Mouse (Mus musculus): ENCODE data around the gene B230217C12Rik. TPM values are rescaled to one million over a fixed set of nuclear protein-coding genes. Genes with fewer than 3 reads are reported as not detected.

B230217C12Rik gene
- polyA plus RNA-seq, 1 experiment from 2014 or later: 5.5 TPM

DNA sequence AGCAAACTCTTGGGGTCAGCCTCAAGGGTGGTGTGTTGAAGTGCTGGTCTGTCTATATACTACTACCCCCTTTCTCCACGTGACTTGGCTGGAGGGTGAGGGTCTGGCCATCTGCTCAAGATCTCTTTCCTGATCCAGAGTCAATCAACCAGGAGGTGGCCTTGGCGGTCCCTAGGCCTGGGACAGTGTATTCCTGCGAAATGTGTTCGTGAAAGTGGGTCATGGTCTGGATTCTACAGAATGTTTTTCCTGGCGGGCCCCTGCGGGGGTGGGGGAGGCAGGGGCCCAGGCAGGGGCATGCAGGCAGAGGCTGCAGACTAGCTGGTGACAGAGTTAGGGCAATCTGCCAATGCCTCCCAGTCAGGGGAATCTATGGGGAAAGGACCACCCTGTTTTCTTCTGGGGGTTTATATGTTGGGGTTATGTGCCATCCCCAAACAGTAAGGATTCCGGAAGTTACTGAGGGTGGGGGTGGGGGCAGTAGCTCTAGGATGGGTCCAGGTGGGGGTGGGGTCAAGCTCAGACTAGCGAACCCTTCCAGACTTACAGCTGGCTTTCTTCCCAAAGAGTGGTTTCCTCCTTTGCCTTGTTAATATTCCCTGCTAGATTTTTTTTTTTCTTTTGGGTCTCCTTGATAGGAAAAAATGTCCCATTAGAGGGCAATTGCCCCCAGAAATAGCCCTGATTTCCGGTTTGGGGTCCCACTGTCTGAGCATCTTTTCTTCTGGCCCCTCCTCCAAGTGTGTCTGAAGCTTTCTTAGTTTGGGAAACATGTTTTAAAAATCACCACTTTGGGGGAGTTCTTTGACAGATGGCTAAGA lies 35.5 kb upstream of the B230217C12Rik start:
- Histone ChIP-seq H3K27me3 (ENCODE audit: control insufficient read depth, insufficient read depth, low read length) (no peaks in the 10 kb centered on the region), H3K9me3 (ENCODE audit: control insufficient read depth, low read length) (no peaks in the 10 kb centered on the region), H3K36me3 (ENCODE audit: control insufficient read depth, insufficient read depth, low read length) (peaks cover 24% of the 10 kb centered on the region), H3K9ac (ENCODE audit: low read length) (peak overlapping the region; percentile 60; the same call in 1 of the 2 replicates), H3K4me3 (ENCODE audit: control insufficient read depth in 1 of 2, insufficient read depth in 1 of 2, low read depth in 1 of 2, low read length in 2 of 2) (peak overlapping the region; percentile 1 to 19; a peak in 3 of 4 replicates), H3K4me2 (ENCODE audit: low read length) (peak overlapping the region; percentile 58), H3K4me1 (ENCODE audit: control insufficient read depth in 2 of 2, insufficient read depth in 2 of 2, low read length in 2 of 2) (peaks cover 66 to 90% of the 10 kb centered on the region in 2 experiments), H3K27ac (replicated peaks in 1 of 2; ENCODE audit: control insufficient read depth in 1 of 2, insufficient read depth in 1 of 2, low read depth in 2 of 2, low read length in 2 of 2) (peak overlapping the region; percentile 89)
- ATAC-seq (ENCODE audit: insufficient number of reproducible peaks, insufficient read depth, low FRiP score, low read depth): peak; percentile 54
- 4% methylated on average over 9 of the region's 9 CpGs for WGBS

DNA sequence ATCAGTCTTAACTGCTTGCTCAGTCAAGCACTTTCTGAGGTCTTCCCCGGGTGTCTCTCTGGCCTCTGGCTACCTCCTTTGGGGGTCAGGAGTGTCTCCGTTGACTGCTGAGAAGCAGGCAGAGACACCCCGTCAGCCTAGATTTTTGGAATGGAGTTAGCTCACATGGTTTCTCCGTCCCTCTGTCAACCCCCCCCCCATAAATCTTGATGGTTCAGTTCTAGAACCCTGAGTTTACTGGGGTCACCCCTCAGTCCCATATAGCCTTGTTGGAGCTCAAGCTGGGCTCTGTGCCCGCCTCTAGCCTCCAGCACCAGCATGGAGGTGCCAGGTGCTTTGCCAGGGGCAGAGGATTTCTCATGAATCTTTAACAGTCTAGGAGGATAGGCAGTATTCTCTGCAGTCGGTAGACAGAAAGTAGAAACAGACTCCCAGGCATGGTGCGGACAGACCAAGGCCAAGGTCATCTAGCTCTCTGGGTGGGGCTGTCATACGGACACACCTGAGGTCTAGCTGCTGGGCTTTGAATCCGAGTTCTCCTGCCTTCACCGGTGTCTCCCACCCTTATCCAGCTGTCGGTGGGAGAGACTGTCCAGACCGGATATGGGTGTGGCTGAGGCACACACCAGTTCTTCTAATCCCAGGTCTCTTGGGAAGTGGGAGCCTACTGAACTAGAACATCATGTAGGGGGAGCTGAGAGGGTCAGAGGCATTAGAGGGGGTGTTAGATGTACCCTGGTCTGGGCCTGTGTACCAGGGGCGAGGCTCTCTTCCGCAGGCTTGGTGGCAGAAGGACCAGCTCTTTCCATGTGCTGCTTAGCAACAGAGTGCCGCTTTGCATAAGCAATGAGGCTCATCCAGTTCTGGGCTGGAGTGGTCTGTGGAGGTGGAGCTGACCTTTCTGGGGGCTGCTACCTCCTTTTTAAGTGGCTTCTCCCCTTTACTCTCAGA lies 34.6 kb upstream of the B230217C12Rik start:
- H3K4me1 ChIP-seq (ENCODE audit: control insufficient read depth in 2 of 2, insufficient read depth in 2 of 2, low read length in 2 of 2): peaks cover 70 to 97% of the 10 kb centered on the region in 2 experiments
- ATAC-seq (ENCODE audit: insufficient number of reproducible peaks, insufficient read depth, low FRiP score, low read depth): no peak
- H3K36me3 ChIP-seq (ENCODE audit: control insufficient read depth, insufficient read depth, low read length): peaks cover 27% of the 10 kb centered on the region
- H3K27ac ChIP-seq (replicated peaks in 1 of 2; ENCODE audit: control insufficient read depth in 1 of 2, insufficient read depth in 1 of 2, low read depth in 2 of 2, low read length in 2 of 2): peak overlapping the region; percentile 57 to 89
- H3K4me2 ChIP-seq (ENCODE audit: low read length): peak overlapping the region; percentile 58
- peak overlapping the region; percentile 60 for H3K9ac ChIP-seq (ENCODE audit: low read length)
- H3K4me3 ChIP-seq (ENCODE audit: control insufficient read depth in 1 of 2, insufficient read depth in 1 of 2, low read depth in 1 of 2, low read length in 2 of 2): no peak overlapping the region
- no peaks in the 10 kb centered on the region for H3K9me3 ChIP-seq (ENCODE audit: control insufficient read depth, low read length)
- 28% methylated on average over 15 of the region's 15 CpGs for WGBS
- H3K27me3 ChIP-seq (ENCODE audit: control insufficient read depth, insufficient read depth, low read length): no peaks in the 10 kb centered on the region

DNA sequence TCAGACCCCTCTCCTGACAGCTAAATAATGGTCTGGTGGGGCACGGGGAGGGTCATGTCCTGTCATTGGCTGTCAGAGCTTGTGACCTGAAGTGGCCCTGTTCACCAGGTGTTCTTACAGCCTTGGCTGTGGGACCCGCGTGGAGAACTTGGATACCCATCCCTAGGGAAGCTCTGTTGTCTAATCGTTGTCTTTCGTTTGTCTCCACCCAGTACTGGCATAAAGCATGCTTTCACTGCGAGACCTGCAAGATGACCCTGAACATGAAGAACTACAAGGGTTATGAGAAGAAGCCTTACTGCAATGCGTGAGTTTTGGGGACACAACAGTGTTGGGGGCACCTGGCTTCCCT lies 34.0 kb upstream of the B230217C12Rik start:
- Histone ChIP-seq H3K9ac (ENCODE audit: low read length) (no peak overlapping the region), H3K36me3 (ENCODE audit: control insufficient read depth, insufficient read depth, low read length) (peaks cover 27% of the 10 kb centered on the region), H3K4me2 (ENCODE audit: low read length) (peak overlapping the region; percentile 58; the same call in 1 of the 2 replicates), H3K4me1 (ENCODE audit: control insufficient read depth in 2 of 2, insufficient read depth in 2 of 2, low read length in 2 of 2) (peaks cover 68 to 97% of the 10 kb centered on the region in 2 experiments), H3K27me3 (ENCODE audit: control insufficient read depth, insufficient read depth, low read length) (no peaks in the 10 kb centered on the region), H3K27ac (replicated peaks in 1 of 2; ENCODE audit: control insufficient read depth in 1 of 2, insufficient read depth in 1 of 2, low read depth in 2 of 2, low read length in 2 of 2) (peak overlapping the region in 1 of 2 experiments; percentile 89; a peak in 1 of 4 replicates), H3K4me3 (ENCODE audit: control insufficient read depth in 1 of 2, insufficient read depth in 1 of 2, low read depth in 1 of 2, low read length in 2 of 2) (no peak overlapping the region), H3K9me3 (ENCODE audit: control insufficient read depth, low read length) (no peaks in the 10 kb centered on the region)
- ATAC-seq (ENCODE audit: insufficient number of reproducible peaks, insufficient read depth, low FRiP score, low read depth): no peak
- WGBS: 82% methylated on average over 7 of the region's 7 CpGs

DNA sequence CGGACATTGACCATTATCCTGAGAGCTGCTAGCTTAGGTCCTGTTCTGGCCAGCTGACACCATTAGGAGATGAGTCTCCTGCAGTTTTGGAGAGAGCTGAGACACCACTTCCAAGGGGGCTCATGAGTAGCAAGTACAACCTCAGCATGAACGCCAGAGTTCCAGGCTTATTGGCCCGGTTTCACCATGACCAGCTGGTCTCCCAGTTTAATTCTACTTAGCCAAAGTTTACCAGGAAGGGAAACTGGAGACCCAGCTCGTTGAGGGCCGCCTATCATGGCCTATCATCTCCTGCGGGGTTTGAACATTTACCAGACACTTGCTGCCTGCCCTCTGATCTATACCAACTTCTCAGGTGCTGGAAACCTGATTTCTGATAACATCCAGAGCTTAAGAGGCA lies 33.0 kb upstream of the B230217C12Rik start:
- no peak for ATAC-seq (ENCODE audit: insufficient number of reproducible peaks, insufficient read depth, low FRiP score, low read depth)
- no peak overlapping the region for H3K4me3 ChIP-seq (ENCODE audit: control insufficient read depth in 1 of 2, insufficient read depth in 1 of 2, low read depth in 1 of 2, low read length in 2 of 2)
- WGBS: 25% methylated on average over 6 of the region's 6 CpGs

DNA sequence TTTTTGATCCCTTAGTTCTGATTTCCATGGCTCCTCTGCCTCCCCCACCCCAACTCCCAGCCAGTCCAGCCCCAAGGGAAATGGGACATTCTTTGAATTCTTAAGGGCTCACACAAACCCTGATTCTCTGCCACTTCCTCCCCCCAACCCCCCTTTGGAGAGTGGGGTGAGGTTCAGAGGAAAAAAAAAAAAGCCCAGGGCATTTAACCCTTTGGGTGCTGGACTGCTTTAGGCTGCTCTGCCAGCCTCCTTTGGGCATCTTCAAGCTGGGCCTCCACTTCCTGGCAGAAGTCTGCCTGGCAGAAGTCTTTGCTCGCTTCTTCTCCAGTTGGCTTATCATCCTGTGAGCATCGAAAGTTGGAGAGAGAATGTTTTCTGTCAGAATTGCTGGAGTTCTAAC lies 32.5 kb upstream of the B230217C12Rik start:
- 37% methylated on average over 2 of the region's 2 CpGs for WGBS
- Histone ChIP-seq H3K36me3 (ENCODE audit: control insufficient read depth, insufficient read depth, low read length) (peaks cover 30% of the 10 kb centered on the region), H3K4me3 (ENCODE audit: control insufficient read depth in 1 of 2, insufficient read depth in 1 of 2, low read depth in 1 of 2, low read length in 2 of 2) (no peak overlapping the region), H3K9me3 (ENCODE audit: control insufficient read depth, low read length) (no peaks in the 10 kb centered on the region), H3K9ac (ENCODE audit: low read length) (0 out of 2 replicates have a peak overlapping the region, but pooled peaks have one; percentile 5), H3K27ac (replicated peaks in 1 of 2; ENCODE audit: control insufficient read depth in 1 of 2, insufficient read depth in 1 of 2, low read depth in 2 of 2, low read length in 2 of 2) (peak overlapping the region in 1 of 2 experiments; percentile 69; a peak in 2 of 4 replicates), H3K4me2 (ENCODE audit: low read length) (peak overlapping the region; percentile 21; the same call in 1 of the 2 replicates), H3K27me3 (ENCODE audit: control insufficient read depth, insufficient read depth, low read length) (no peaks in the 10 kb centered on the region), H3K4me1 (ENCODE audit: control insufficient read depth in 2 of 2, insufficient read depth in 2 of 2, low read length in 2 of 2) (peaks cover 76 to 98% of the 10 kb centered on the region in 2 experiments)
- ATAC-seq (ENCODE audit: insufficient number of reproducible peaks, insufficient read depth, low FRiP score, low read depth): no peak

More for the DNA sequence above, 33.0 kb upstream of the B230217C12Rik start:
- peak overlapping the region; percentile 21 to 69; a peak in 3 of 4 replicates for H3K27ac ChIP-seq (replicated peaks in 1 of 2; ENCODE audit: control insufficient read depth in 1 of 2, insufficient read depth in 1 of 2, low read depth in 2 of 2, low read length in 2 of 2)
- no peak overlapping the region for H3K9ac ChIP-seq (ENCODE audit: low read length)
- H3K9me3 ChIP-seq (ENCODE audit: control insufficient read depth, low read length): no peaks in the 10 kb centered on the region
- peaks cover 30% of the 10 kb centered on the region for H3K36me3 ChIP-seq (ENCODE audit: control insufficient read depth, insufficient read depth, low read length)
- H3K4me1 ChIP-seq (ENCODE audit: control insufficient read depth in 2 of 2, insufficient read depth in 2 of 2, low read length in 2 of 2): peaks cover 71 to 97% of the 10 kb centered on the region in 2 experiments
- H3K4me2 ChIP-seq (ENCODE audit: low read length): no peak overlapping the region
- H3K27me3 ChIP-seq (ENCODE audit: control insufficient read depth, insufficient read depth, low read length): no peaks in the 10 kb centered on the region

DNA sequence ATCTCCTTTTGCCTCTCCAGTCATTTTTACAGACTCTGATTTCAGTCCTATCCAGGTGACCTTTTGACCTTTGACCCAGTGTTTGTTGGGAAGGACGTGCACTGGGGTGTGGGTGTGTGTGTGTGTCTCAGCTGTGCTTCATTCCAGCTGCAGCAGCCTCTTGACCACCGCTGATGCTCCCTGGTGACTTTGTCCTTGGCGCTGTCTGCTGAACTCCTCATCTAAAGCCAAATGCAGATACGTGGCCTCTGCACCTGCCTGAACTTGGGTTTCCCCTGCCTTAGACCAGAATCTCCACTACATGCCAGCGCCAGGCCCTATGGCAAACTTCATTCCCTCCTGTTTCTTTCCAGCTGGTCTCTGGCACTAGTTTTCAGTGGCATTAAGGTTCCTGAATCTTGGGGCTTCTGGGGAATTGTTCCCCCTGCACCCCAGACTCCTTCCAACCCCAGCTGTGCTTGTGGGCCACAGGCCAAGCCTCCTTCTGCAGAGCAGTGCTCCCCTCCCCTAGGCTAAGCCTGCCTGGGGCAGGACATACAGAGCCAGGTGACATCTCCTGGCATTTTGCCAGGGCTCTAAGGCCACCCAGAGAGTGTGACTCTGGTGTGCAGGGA lies 31.9 kb upstream of the B230217C12Rik start:
- no peak overlapping the region for H3K4me3 ChIP-seq (ENCODE audit: control insufficient read depth in 1 of 2, insufficient read depth in 1 of 2, low read depth in 1 of 2, low read length in 2 of 2)
- H3K36me3 ChIP-seq (ENCODE audit: control insufficient read depth, insufficient read depth, low read length): peaks cover 35% of the 10 kb centered on the region
- H3K9ac ChIP-seq (ENCODE audit: low read length): peak overlapping the region; percentile 7
- peak overlapping the region; percentile 47 to 69; a peak in 3 of 4 replicates for H3K27ac ChIP-seq (replicated peaks in 1 of 2; ENCODE audit: control insufficient read depth in 1 of 2, insufficient read depth in 1 of 2, low read depth in 2 of 2, low read length in 2 of 2)
- no peaks in the 10 kb centered on the region for H3K27me3 ChIP-seq (ENCODE audit: control insufficient read depth, insufficient read depth, low read length)
- H3K4me2 ChIP-seq (ENCODE audit: low read length): peak overlapping the region; percentile 3; the same call in 1 of the 2 replicates
- peak; percentile 49; the same call in 1 of the 2 replicates for ATAC-seq (ENCODE audit: insufficient number of reproducible peaks, insufficient read depth, low FRiP score, low read depth)
- H3K9me3 ChIP-seq (ENCODE audit: control insufficient read depth, low read length): no peaks in the 10 kb centered on the region
- peaks cover 77 to 95% of the 10 kb centered on the region in 2 experiments for H3K4me1 ChIP-seq (ENCODE audit: control insufficient read depth in 2 of 2, insufficient read depth in 2 of 2, low read length in 2 of 2)
- 33% methylated on average over 5 of the region's 5 CpGs for WGBS
